Mouse (Mus musculus): Measurements from ENCODE around the gene Arid3a. TPM values are rescaled to one million over a fixed set of nuclear protein-coding genes. Genes with fewer than 3 reads are reported as not detected.

Gene Arid3a
- total RNA-seq, 2 experiments from 2014 or later: 4.2 to 4.8 TPM

Other genes with a start within 250 kb of the Arid3a start
Only the 30 nearest of the 35 such genes appear.
- gene Hcn2, start 210.4 kb upstream of the Arid3a start, total RNA-seq (2015; ENCODE audit: low replicate concordance): not detected in 2 replicates
- gene Hcn2, start 210.4 kb upstream of the Arid3a start, total RNA-seq (2017; ENCODE audit: low replicate concordance): not detected in 2 replicates
- 8.0 TPM in 1 of 2 replicates, not detected in the other for gene Polrmt, start 180.5 kb upstream of the Arid3a start, total RNA-seq (2015; ENCODE audit: low replicate concordance)
- 0.64 and 4.4 TPM in 2 replicates for gene Polrmt, start 180.5 kb upstream of the Arid3a start, total RNA-seq (2017; ENCODE audit: low replicate concordance)
- not detected in 2 replicates for gene Fgf22, start 172.0 kb upstream of the Arid3a start, total RNA-seq (2015; ENCODE audit: low replicate concordance)
- not detected in 2 replicates for gene Fgf22, start 172.0 kb upstream of the Arid3a start, total RNA-seq (2017; ENCODE audit: low replicate concordance)
- gene Rnf126, start 160.1 kb upstream of the Arid3a start, total RNA-seq (2015; ENCODE audit: low replicate concordance): 40.0 and 58.7 TPM in 2 replicates
- gene Rnf126, start 160.1 kb upstream of the Arid3a start, total RNA-seq (2017; ENCODE audit: low replicate concordance): 18.3 and 19.4 TPM in 2 replicates
- 5.4 TPM in 1 of 2 replicates, not detected in the other for gene Fstl3, start 149.8 kb upstream of the Arid3a start, total RNA-seq (2015; ENCODE audit: low replicate concordance)
- 0.38 and 1.3 TPM in 2 replicates for gene Fstl3, start 149.8 kb upstream of the Arid3a start, total RNA-seq (2017; ENCODE audit: low replicate concordance)
- gene Prss57, start 136.1 kb upstream of the Arid3a start, total RNA-seq (2015; ENCODE audit: low replicate concordance): 25.6 and 44.0 TPM in 2 replicates
- gene Prss57, start 136.1 kb upstream of the Arid3a start, total RNA-seq (2017; ENCODE audit: low replicate concordance): 1.1 and 6.5 TPM in 2 replicates
- 8.8 and 16.2 TPM in 2 replicates for gene Palm, start 133.5 kb upstream of the Arid3a start, total RNA-seq (2015; ENCODE audit: low replicate concordance)
- 2.0 and 9.2 TPM in 2 replicates for gene Palm, start 133.5 kb upstream of the Arid3a start, total RNA-seq (2017; ENCODE audit: low replicate concordance)
- gene Misp, start 106.1 kb upstream of the Arid3a start, total RNA-seq (2015; ENCODE audit: low replicate concordance): not detected in 2 replicates
- gene Misp, start 106.1 kb upstream of the Arid3a start, total RNA-seq (2017; ENCODE audit: low replicate concordance): not detected in 2 replicates
- 134 and 185 TPM in 2 replicates for gene Ptbp1, start 72.6 kb upstream of the Arid3a start, total RNA-seq (2015; ENCODE audit: low replicate concordance)
- 89.3 and 94.7 TPM in 2 replicates for gene Ptbp1, start 72.6 kb upstream of the Arid3a start, total RNA-seq (2017; ENCODE audit: low replicate concordance)
- gene Prtn3, start 52.6 kb upstream of the Arid3a start, total RNA-seq (2015; ENCODE audit: low replicate concordance): 247 and 296 TPM in 2 replicates
- gene Prtn3, start 52.6 kb upstream of the Arid3a start, total RNA-seq (2017; ENCODE audit: low replicate concordance): 52.3 and 54.7 TPM in 2 replicates
- 0.84 TPM in 1 of 2 replicates, not detected in the other for gene Plppr3, start 52.4 kb upstream of the Arid3a start, total RNA-seq (2015; ENCODE audit: low replicate concordance)
- gene Plppr3, start 52.4 kb upstream of the Arid3a start, total RNA-seq (2017; ENCODE audit: low replicate concordance): 0.83 and 1.7 TPM in 2 replicates
- gene Elane, start 40.8 kb upstream of the Arid3a start, total RNA-seq (2015; ENCODE audit: low replicate concordance): 613 and 617 TPM in 2 replicates
- gene Elane, start 40.8 kb upstream of the Arid3a start, total RNA-seq (2017; ENCODE audit: low replicate concordance): 146 and 166 TPM in 2 replicates
- gene Cfd, start 36.2 kb upstream of the Arid3a start, total RNA-seq (2015; ENCODE audit: low replicate concordance): not detected in 2 replicates
- gene Cfd, start 36.2 kb upstream of the Arid3a start, total RNA-seq (2017; ENCODE audit: low replicate concordance): not detected in 2 replicates
- 5.9 and 17.7 TPM in 2 replicates for gene Med16, start 18.1 kb upstream of the Arid3a start, total RNA-seq (2015; ENCODE audit: low replicate concordance)
- 8.0 and 9.1 TPM in 2 replicates for gene Med16, start 18.1 kb upstream of the Arid3a start, total RNA-seq (2017; ENCODE audit: low replicate concordance)
- not detected in 2 replicates for gene Gm26602, start 16.2 kb upstream of the Arid3a start, total RNA-seq (2015; ENCODE audit: low replicate concordance)
- gene Gm26602, start 16.2 kb upstream of the Arid3a start, total RNA-seq (2017; ENCODE audit: low replicate concordance): 22.8 TPM in 1 of 2 replicates, not detected in the other
- not detected in 2 replicates for gene Kiss1r, start 10.1 kb upstream of the Arid3a start, total RNA-seq (2015; ENCODE audit: low replicate concordance)
- gene Kiss1r, start 10.1 kb upstream of the Arid3a start, total RNA-seq (2017; ENCODE audit: low replicate concordance): not detected in 2 replicates
- gene R3hdm4, start 5.8 kb upstream of the Arid3a start, total RNA-seq (2015; ENCODE audit: low replicate concordance): 60.2 and 65.4 TPM in 2 replicates
- 37.4 and 45.8 TPM in 2 replicates for gene R3hdm4, start 5.8 kb upstream of the Arid3a start, total RNA-seq (2017; ENCODE audit: low replicate concordance)
- gene Wdr18, start 33.1 kb downstream of the Arid3a start, total RNA-seq (2015; ENCODE audit: low replicate concordance): 4.0 and 10.1 TPM in 2 replicates
- 0.98 and 4.6 TPM in 2 replicates for gene Wdr18, start 33.1 kb downstream of the Arid3a start, total RNA-seq (2017; ENCODE audit: low replicate concordance)
- gene Grin3b, start 43.7 kb downstream of the Arid3a start, total RNA-seq (2015; ENCODE audit: low replicate concordance): not detected in 2 replicates
- not detected in 2 replicates for gene Grin3b, start 43.7 kb downstream of the Arid3a start, total RNA-seq (2017; ENCODE audit: low replicate concordance)
- gene Tmem259, start 57.3 kb downstream of the Arid3a start, total RNA-seq (2015; ENCODE audit: low replicate concordance): 57.0 and 78.9 TPM in 2 replicates
- gene Tmem259, start 57.3 kb downstream of the Arid3a start, total RNA-seq (2017; ENCODE audit: low replicate concordance): 49.2 and 51.1 TPM in 2 replicates
- gene Cnn2, start 61.5 kb downstream of the Arid3a start, total RNA-seq (2015; ENCODE audit: low replicate concordance): 20.1 and 39.6 TPM in 2 replicates
- gene Cnn2, start 61.5 kb downstream of the Arid3a start, total RNA-seq (2017; ENCODE audit: low replicate concordance): 18.2 and 26.3 TPM in 2 replicates
- gene Abca7, start 69.5 kb downstream of the Arid3a start, total RNA-seq (2015; ENCODE audit: low replicate concordance): 44.0 and 58.4 TPM in 2 replicates
- gene Abca7, start 69.5 kb downstream of the Arid3a start, total RNA-seq (2017; ENCODE audit: low replicate concordance): 58.6 and 71.8 TPM in 2 replicates
- gene Arhgap45, start 89.6 kb downstream of the Arid3a start, total RNA-seq (2015; ENCODE audit: low replicate concordance): 23.4 and 23.9 TPM in 2 replicates
- gene Arhgap45, start 89.6 kb downstream of the Arid3a start, total RNA-seq (2017; ENCODE audit: low replicate concordance): 16.0 and 28.8 TPM in 2 replicates
- gene Polr2e, start 112.8 kb downstream of the Arid3a start, total RNA-seq (2015; ENCODE audit: low replicate concordance): 18.4 and 20.5 TPM in 2 replicates
- 14.6 and 28.4 TPM in 2 replicates for gene Polr2e, start 112.8 kb downstream of the Arid3a start, total RNA-seq (2017; ENCODE audit: low replicate concordance)
- 371 and 490 TPM in 2 replicates for gene Gpx4, start 120.1 kb downstream of the Arid3a start, total RNA-seq (2015; ENCODE audit: low replicate concordance)
- gene Gpx4, start 120.1 kb downstream of the Arid3a start, total RNA-seq (2017; ENCODE audit: low replicate concordance): 239 and 372 TPM in 2 replicates
- 19.5 and 21.8 TPM in 2 replicates for gene Sbno2, start 178.5 kb downstream of the Arid3a start, total RNA-seq (2015; ENCODE audit: low replicate concordance)
- 34.3 and 36.1 TPM in 2 replicates for gene Sbno2, start 178.5 kb downstream of the Arid3a start, total RNA-seq (2017; ENCODE audit: low replicate concordance)
- 224 and 296 TPM in 2 replicates for gene Stk11, start 188.8 kb downstream of the Arid3a start, total RNA-seq (2015; ENCODE audit: low replicate concordance)
- 440 and 520 TPM in 2 replicates for gene Stk11, start 188.8 kb downstream of the Arid3a start, total RNA-seq (2017; ENCODE audit: low replicate concordance)
- 89.3 and 94.8 TPM in 2 replicates for gene Atp5d, start 211.6 kb downstream of the Arid3a start, total RNA-seq (2015; ENCODE audit: low replicate concordance)
- 19.4 and 39.9 TPM in 2 replicates for gene Atp5d, start 211.6 kb downstream of the Arid3a start, total RNA-seq (2017; ENCODE audit: low replicate concordance)
- not detected in 2 replicates for gene Cbarp, start 213.8 kb downstream of the Arid3a start, total RNA-seq (2015; ENCODE audit: low replicate concordance)
- not detected in 2 replicates for gene Cbarp, start 213.8 kb downstream of the Arid3a start, total RNA-seq (2017; ENCODE audit: low replicate concordance)
- 20.1 and 23.8 TPM in 2 replicates for gene Midn, start 221.2 kb downstream of the Arid3a start, total RNA-seq (2015; ENCODE audit: low replicate concordance)
- 12.5 and 18.2 TPM in 2 replicates for gene Midn, start 221.2 kb downstream of the Arid3a start, total RNA-seq (2017; ENCODE audit: low replicate concordance)

Measured in erythroid progenitor cell, adult 5-6 weeks (primary cell).